Mouse (Mus musculus) stomach, embryonic 14.5 days (tissue): Measurements from ENCODE around the gene Cirbp. TPM values are rescaled to one million over a fixed set of nuclear protein-coding genes. Genes with fewer than 3 reads are reported as not detected.
"Not testable (repeated sequence)": the region's sequence is repeated elsewhere in the genome, so short reads cannot be mapped to it uniquely, and the experiment has no call there.

Source experiments
- ATAC-seq: fragments of 200-750 bp; cut with Nextera tagmentation; 2 replicates; pipeline ENCODE4 v1.8.0; 2017; ENCODE audit warnings: low read depth, moderate TSS enrichment; ENCODE audit not compliant: insufficient number of reproducible peaks, insufficient read depth, low FRiP score
- H3K27ac ChIP-seq: fragments of 300-500 bp; sonication (generic); 2 replicates; pipeline ENCODE4 v1.5.1; 2014; ENCODE audit warnings: mild to moderate bottlenecking, low read length, moderate library complexity, mixed read lengths
- H3K27me3 ChIP-seq: fragments of 300-500 bp; sonication (generic); 2 replicates; pipeline ENCODE4 v1.6.1; 2014; ENCODE audit warnings: low read length, control low read depth, mixed read lengths; ENCODE audit not compliant: control insufficient read depth, insufficient read depth
- H3K36me3 ChIP-seq: fragments of 300-500 bp; sonication (generic); 2 replicates; pipeline ENCODE4 v1.6.1; 2014; ENCODE audit warnings: mild to moderate bottlenecking, control low read depth, low read length, moderate library complexity, mixed read lengths; ENCODE audit not compliant: control insufficient read depth, insufficient read depth
- H3K4me1 ChIP-seq: fragments of 300-500 bp; sonication (generic); 2 replicates; pipeline ENCODE4 v1.6.1; 2014; ENCODE audit warnings: low read length, control low read depth, mixed read lengths; ENCODE audit not compliant: control insufficient read depth, insufficient read depth
- H3K4me2 ChIP-seq: fragments of 300-500 bp; sonication (generic); replicated peaks from 2 replicates; pipeline ENCODE4 v1.6.1; 2014; ENCODE audit warnings: low read depth, low read length, control low read depth
- H3K4me3 ChIP-seq: fragments of 300-500 bp; sonication (generic); 2 replicates; pipeline ENCODE4 v1.5.1; 2014; ENCODE audit warnings: low read depth, low read length, control low read depth
- H3K9ac ChIP-seq: fragments of 300-500 bp; sonication (generic); replicated peaks from 2 replicates; pipeline ENCODE4 v1.6.1; 2014; ENCODE audit warnings: low read depth, mild to moderate bottlenecking, control low read depth, low read length, moderate library complexity, mixed read lengths
- H3K9me3 ChIP-seq: fragments of 300-500 bp; sonication (generic); 2 replicates; pipeline ENCODE4 v1.6.1; 2016; ENCODE audit warnings: low read depth, low read length, control low read depth; ENCODE audit not compliant: control insufficient read depth
- WGBS: fragments of 180-500 bp; shearing (Covaris S2); extraction: QIAGEN DNeasy Blood & Tissue Kit; methylation state at CpG from one replicate; pipeline ENCODE4 v1.1.7; 2014; 5-methylcytosine and 5-hydroxymethylcytosine counted together
- polyA plus RNA-seq: library from polyadenylated mRNA; unstranded; fragments of >200 nt; fragmentation: Nextera tagmentation; extraction: Ambion mirVana; gene quantifications from 2 replicates; pipeline ENCODE4 v1.2.1, GENCODE M21; 2014

Cirbp gene
- polyA plus RNA-seq, 1 experiment from 2014 or later = 92.7 TPM

GRCm38 (mm10) chr10:80161522-80162242, 4.1 kb upstream of the Cirbp start:
- Histone ChIP-seq H3K36me3 (peaks cover 10% of the 10 kb centered on the region), H3K4me3 (peak overlapping the region; percentile 32), H3K9ac (0 out of 2 replicates have a peak overlapping the region, but pooled peaks have one; percentile 3), H3K9me3 (no peaks in the 10 kb centered on the region), H3K27me3 (no peaks in the 10 kb centered on the region), H3K4me1 (peaks cover 78% of the 10 kb centered on the region), H3K27ac (peak overlapping the region; percentile 96), H3K4me2 (peak overlapping the region; percentile 77)
- peak; percentile 18; the same call in 1 of the 2 replicates for ATAC-seq
- 9% methylated on average over 7 of the region's 7 CpGs for WGBS

GRCm38 (mm10) chr10:80162243-80162608, 3.6 kb upstream of the Cirbp start:
- Histone ChIP-seq H3K4me3 (no peak overlapping the region), H3K9ac (no peak overlapping the region), H3K27ac (peak overlapping the region; percentile 96), H3K4me1 (peaks cover 77% of the 10 kb centered on the region), H3K4me2 (peak overlapping the region; percentile 77; the same call in 1 of the 2 replicates), H3K36me3 (peaks cover 5% of the 10 kb centered on the region), H3K27me3 (no peaks in the 10 kb centered on the region), H3K9me3 (no peaks in the 10 kb centered on the region)
- 69% methylated on average over 3 of the region's 3 CpGs for WGBS
- ATAC-seq = no peak

- Histone ChIP-seq H3K9me3 (no peaks in the 10 kb centered on the region), H3K9ac (no peak overlapping the region), H3K27me3 (no peaks in the 10 kb centered on the region), H3K4me3 (no peak overlapping the region), H3K27ac (peak overlapping the region; percentile 96), H3K36me3 (no peaks in the 10 kb centered on the region), H3K4me1 (peaks cover 71% of the 10 kb centered on the region), H3K4me2 (no peak overlapping the region)
- WGBS = 66% methylated on average over 6 of the region's 6 CpGs
- ATAC-seq = no peak
Measured at GRCm38 (mm10) chr10:80162716-80163299, 3.0 kb upstream of the Cirbp start.

GRCm38 (mm10) chr10:80163721-80164120, 2.1 kb upstream of the Cirbp start:
- 67% methylated on average over 8 of the region's 8 CpGs for WGBS
- Histone ChIP-seq H3K36me3 (no peaks in the 10 kb centered on the region), H3K4me3 (no peak overlapping the region), H3K27ac (peak overlapping the region; percentile 56), H3K27me3 (no peaks in the 10 kb centered on the region), H3K4me2 (no peak overlapping the region), H3K4me1 (peaks cover 65% of the 10 kb centered on the region), H3K9me3 (no peaks in the 10 kb centered on the region), H3K9ac (no peak overlapping the region)
- ATAC-seq = no peak

- no peak; the same call in 1 of the 2 replicates for ATAC-seq
- Histone ChIP-seq H3K4me1 (peaks cover 65% of the 10 kb centered on the region), H3K9me3 (no peaks in the 10 kb centered on the region), H3K36me3 (no peaks in the 10 kb centered on the region), H3K4me3 (peak overlapping the region; percentile 30), H3K27me3 (no peaks in the 10 kb centered on the region), H3K27ac (peak overlapping the region; percentile 56), H3K4me2 (peak overlapping the region; percentile 92), H3K9ac (peak overlapping the region; percentile 34; the same call in 1 of the 2 replicates)
- 9% methylated on average over 44 of the region's 44 CpGs for WGBS
Measured at GRCm38 (mm10) chr10:80164161-80164997, 1.4 kb upstream of the Cirbp start.

- Histone ChIP-seq H3K4me1 (peaks cover 68% of the 10 kb centered on the region), H3K27me3 (no peaks in the 10 kb centered on the region), H3K9me3 (no peaks in the 10 kb centered on the region), H3K9ac (peak overlapping the region; percentile 34; the same call in 1 of the 2 replicates), H3K36me3 (peaks cover 3% of the 10 kb centered on the region; the same call in 1 of the 2 replicates), H3K4me2 (peak overlapping the region; percentile 92), H3K27ac (peak overlapping the region; percentile 56; the same call in 1 of the 2 replicates), H3K4me3 (peak overlapping the region; percentile 30)
- ATAC-seq = peak; percentile 34; the same call in 1 of the 2 replicates
- WGBS = 0% methylated on average over 17 of the region's 17 CpGs
Measured at GRCm38 (mm10) chr10:80164998-80165344, 814 bp upstream of the Cirbp start.

- H3K27me3 ChIP-seq, H3K9me3 ChIP-seq, ATAC-seq, H3K9ac ChIP-seq, H3K4me2 ChIP-seq, H3K4me3 ChIP-seq: not testable (repeated sequence)
- peaks cover 14% of the 10 kb centered on the region for H3K36me3 ChIP-seq
- peak overlapping the region; percentile 55 for H3K27ac ChIP-seq
- H3K4me1 ChIP-seq = peaks cover 57% of the 10 kb centered on the region
- 90% methylated on average over 4 of the region's 4 CpGs for WGBS
Measured at GRCm38 (mm10) chr10:80166136-80166535, 351 bp downstream of the Cirbp start.

- Histone ChIP-seq H3K36me3 (peaks cover 26% of the 10 kb centered on the region), H3K4me1 (peaks cover 48% of the 10 kb centered on the region), H3K27ac (peak overlapping the region; percentile 100), H3K9ac (peak overlapping the region; percentile 97), H3K4me3 (peak overlapping the region; percentile 88), H3K4me2 (peak overlapping the region; percentile 71), H3K27me3 (no peaks in the 10 kb centered on the region), H3K9me3 (no peaks in the 10 kb centered on the region)
- peak; percentile 88 for ATAC-seq
- WGBS = under 1% methylated on average over 55 of the region's 55 CpGs
Measured at GRCm38 (mm10) chr10:80167460-80168037, 1.8 kb downstream of the Cirbp start.
